Mouse (Mus musculus) olfactory bulb, adult 2 months (tissue): ENCODE measurements around the gene Cbr1. TPM values are rescaled to one million over a fixed set of nuclear protein-coding genes. Genes with fewer than 3 reads are reported as not detected.

Experiments used
- H3K27ac ChIP-seq: fragments of 200-500 bp; 2 replicates; pipeline ENCODE4 v1.5.1; 2012; ENCODE audit warnings: low read depth, low read length; ENCODE audit not compliant: insufficient read depth
- H3K4me1 ChIP-seq: fragments of 200-500 bp; 2 replicates; pipeline ENCODE4 v1.6.1; 2012; ENCODE audit warnings: low read length; ENCODE audit not compliant: control insufficient read depth, insufficient read depth
- H3K4me3 ChIP-seq: fragments of 200-500 bp; 2 replicates; pipeline ENCODE4 v1.5.1; 2012; ENCODE audit warnings: mild to moderate bottlenecking, low read depth, low read length, moderate library complexity; ENCODE audit not compliant: insufficient read depth
- CTCF ChIP-seq: fragments of 200-500 bp; IDR thresholded peaks from 2 replicates; pipeline ENCODE4 v1.5.1; 2012; ENCODE audit warnings: low read depth, mild to moderate bottlenecking, low read length, moderate library complexity; ENCODE audit not compliant: insufficient read depth
- POLR2A ChIP-seq: fragments of 200-500 bp; IDR thresholded peaks from 2 replicates; pipeline ENCODE4 v1.6.1; 2012; ENCODE audit warnings: mild to moderate bottlenecking, low read depth, low read length, moderate library complexity; ENCODE audit not compliant: insufficient read depth
- WGBS: fragments of 180-500 bp; shearing (Covaris S2); methylation state at CpG from one replicate; pipeline ENCODE4 v1.1.7; 2018; 5-methylcytosine and 5-hydroxymethylcytosine counted together
- polyA plus RNA-seq: library from polyadenylated mRNA; stranded (reverse); fragments of >200 nt; gene quantifications from 2 replicates; pipeline ENCODE4 v1.2.4, GENCODE M21; 2012; ENCODE audit warnings: low replicate concordance; ENCODE audit not compliant: missing spikeins, insufficient read depth, insufficient read length

Cbr1 gene
- polyA plus RNA-seq, 1 experiment: not detected

DNA sequence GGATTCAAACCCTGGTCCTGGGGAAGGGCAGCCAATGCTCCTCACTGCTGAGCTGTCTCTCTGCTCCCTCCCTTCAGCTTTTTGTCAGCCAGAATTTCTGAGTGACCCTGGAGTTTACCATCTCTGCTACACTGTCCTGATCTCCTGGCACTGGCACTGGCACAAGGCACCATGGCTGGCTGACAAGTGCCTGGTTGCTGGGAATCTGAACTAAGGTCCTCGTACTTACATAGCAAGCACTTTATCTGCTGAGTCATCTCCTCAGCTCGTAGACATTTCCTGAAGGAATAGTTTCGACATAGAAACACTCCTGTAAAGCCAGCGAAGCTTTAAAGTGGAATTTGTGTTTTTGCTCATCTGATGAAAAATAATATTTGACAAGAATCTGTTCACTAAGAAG is 38.4 kb downstream of the Cbr1 start:
- Histone ChIP-seq H3K4me3 (no peak overlapping the region), H3K27ac (no peak overlapping the region), H3K4me1 (no peaks in the 10 kb centered on the region)
- WGBS: 56% methylated on average over 4 of the region's 4 CpGs
- TF ChIP-seq POLR2A: no peak
- TF ChIP-seq CTCF: no peak

DNA sequence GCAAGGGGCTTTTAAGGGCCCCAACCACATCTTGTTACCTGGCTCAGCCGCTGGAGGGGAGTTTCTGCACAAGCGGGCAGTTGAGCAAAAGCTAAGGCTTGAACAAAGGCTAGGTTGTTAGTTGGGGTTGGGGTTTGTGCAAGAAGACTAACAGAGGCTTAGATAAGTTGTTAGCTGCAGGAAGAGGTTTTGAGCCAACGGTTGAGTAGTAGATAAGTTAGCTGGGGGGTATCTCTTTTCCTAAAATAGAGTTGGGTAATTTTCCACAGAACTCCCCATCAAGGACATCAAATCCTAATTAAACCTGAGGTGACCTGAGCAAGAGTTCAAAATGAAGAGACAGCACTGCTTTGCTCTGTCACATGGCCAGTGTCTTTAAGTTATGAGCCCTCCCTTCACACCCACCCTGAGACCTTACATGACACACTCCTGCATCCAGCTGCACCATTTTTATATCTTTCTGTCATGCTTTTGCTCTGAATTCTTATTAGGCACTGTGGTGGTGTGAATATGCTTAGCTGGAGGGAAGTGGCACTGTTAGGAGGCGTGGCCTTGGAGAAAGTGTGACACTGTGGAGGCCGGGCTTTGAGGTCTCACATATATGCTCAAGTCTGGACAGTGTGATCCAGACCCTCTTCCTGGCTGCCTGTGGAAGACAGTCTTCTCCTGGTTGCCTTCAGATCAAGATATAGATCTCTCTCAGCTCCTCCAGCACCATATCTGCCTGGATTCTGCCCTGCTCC is 43.0 kb downstream of the Cbr1 start:
- Histone ChIP-seq H3K4me3 (no peak overlapping the region), H3K4me1 (no peaks in the 10 kb centered on the region), H3K27ac (no peak overlapping the region)
- TF ChIP-seq CTCF (no peak), POLR2A (no peak)
- WGBS: 83% methylated on average over 5 of the region's 5 CpGs

Other genes starting within 250 kb of the Cbr1 start
- not detected in 2 replicates for gene Setd4, start 1.8 kb upstream of the Cbr1 start, polyA plus RNA-seq
- gene Gm5678, start 22.2 kb downstream of the Cbr1 start, polyA plus RNA-seq: not detected in 2 replicates
- gene Cbr3, start 77.4 kb downstream of the Cbr1 start, polyA plus RNA-seq: not detected in 2 replicates
- gene Dop1b, start 106.1 kb downstream of the Cbr1 start, polyA plus RNA-seq: not detected in 2 replicates
- gene Morc3, start 226.3 kb downstream of the Cbr1 start, polyA plus RNA-seq: not detected in 2 replicates